Mouse (Mus musculus) erythroblast, embryonic 14.5 days (primary cell): ENCODE results near the gene Cpt1c.

Experiments
- GATA1 ChIP-seq: IDR thresholded peaks from 2 replicates; pipeline ENCODE4 v1.6.1; 2012; ENCODE audit warnings: low read length, inconsistent platforms, mixed read lengths
- TAL1 ChIP-seq: IDR thresholded peaks from 3 replicates; pipeline ENCODE4 v1.6.1; 2012; ENCODE audit warnings: low read length, inconsistent platforms, mixed read lengths

GRCm38 (mm10) chr7:44959281-44959680 lies 15.4 kb downstream of the Cpt1c start:
- TF ChIP-seq TAL1 (no peak), GATA1 (no peak)
